Mouse (Mus musculus) cerebellum, adult 2 months (tissue): ENCODE data around the gene Ndufb7.

Source experiments
- CTCF ChIP-seq: fragments of 200-500 bp; IDR thresholded peaks from 2 replicates; pipeline ENCODE4 v1.5.1; 2011; ENCODE audit warnings: low read depth, mild to moderate bottlenecking, control low read depth, low read length, moderate library complexity, borderline replicate concordance; ENCODE audit not compliant: insufficient read depth
- POLR2A ChIP-seq: fragments of 200-500 bp; IDR thresholded peaks from 2 replicates; pipeline ENCODE4 v1.6.1; 2011; ENCODE audit warnings: low read length, control low read depth, borderline replicate concordance; ENCODE audit not compliant: insufficient read depth

DNA sequence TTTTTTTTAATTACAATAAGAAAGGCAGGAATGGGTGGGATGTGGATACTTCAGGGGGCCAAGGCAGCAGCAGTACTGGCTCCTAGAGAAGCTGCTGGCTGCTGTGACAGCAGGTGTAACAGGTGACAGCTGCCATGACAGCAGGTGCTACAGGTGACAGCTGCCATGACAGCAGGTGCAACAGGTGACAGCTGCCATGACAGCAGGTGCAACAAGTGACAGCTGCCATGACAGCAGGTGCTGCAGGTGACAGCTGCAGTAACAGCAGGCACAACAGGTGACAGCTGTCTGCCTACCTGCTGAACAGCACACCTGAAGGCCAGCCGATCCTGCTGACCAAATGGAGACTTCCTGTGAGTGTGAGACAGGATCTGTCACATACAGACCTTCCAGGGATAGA, 18.3 kb downstream of the Ndufb7 start:
- no peak for TF ChIP-seq CTCF
- TF ChIP-seq POLR2A: no peak
